Mouse (Mus musculus) spleen, adult 2 months (tissue): Measurements from ENCODE around the gene Tmem234.

ENCODE experiments used
- CTCF ChIP-seq: fragments of 200-500 bp; IDR thresholded peaks from 2 replicates; pipeline ENCODE4 v1.5.1; 2011; ENCODE audit warnings: mild to moderate bottlenecking, inconsistent platforms; ENCODE audit not compliant: insufficient read depth, insufficient read length, insufficient replicate concordance; ENCODE audit errors: extremely low read depth
- POLR2A ChIP-seq: fragments of 200-500 bp; IDR thresholded peaks from 2 replicates; pipeline ENCODE4 v1.6.1; 2011; ENCODE audit warnings: low read depth, low read length, inconsistent platforms

DNA sequence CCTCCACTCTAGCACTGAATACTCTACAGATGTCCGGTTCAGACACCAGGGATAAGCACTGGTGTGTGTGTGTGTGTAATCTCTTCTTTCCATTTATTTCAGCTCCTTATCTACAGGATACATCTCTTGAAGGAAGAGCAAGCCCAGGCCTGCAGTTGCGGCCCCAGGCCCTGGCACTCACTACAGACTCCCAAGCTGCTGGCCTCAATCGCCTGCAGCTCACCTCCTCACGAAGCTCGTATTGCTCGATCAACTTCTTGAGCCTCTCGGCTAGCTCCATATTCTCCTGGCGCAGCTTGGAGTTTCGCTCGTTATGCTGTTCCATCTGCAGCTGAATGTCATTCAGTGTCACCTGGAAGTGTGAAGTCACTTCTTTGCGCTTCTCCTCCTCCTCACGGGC lies 31.4 kb downstream of the Tmem234 start:
- no peak for TF ChIP-seq POLR2A
- TF ChIP-seq CTCF = no peak
